Mouse (Mus musculus): ENCODE measurements around the gene Eomes.

GRCm38 (mm10) chr9:118455188-118455845 lies 22.7 kb upstream of the Eomes start:
- no peak for TF ChIP-seq JUND (conservative IDR thresholded peaks at IDR 0.05; ENCODE audit: low read depth, low read length)
- no peak for TF ChIP-seq MYC (IDR thresholded peaks at IDR 0.05; ENCODE audit: low read depth, low read length)
- TF ChIP-seq HCFC1 (IDR thresholded peaks at IDR 0.05; ENCODE audit: low read depth, low read length): no peak
- TF ChIP-seq CTCF (conservative IDR thresholded peaks at IDR 0.05 in 1 of 2, IDR thresholded peaks at IDR 0.05 in 1 of 2; ENCODE audit: low read depth in 2 of 2, low read length in 2 of 2): no peak

All from CH12.LX (cell line).